Mouse (Mus musculus): ENCODE measurements around the gene Aptx.

DNA sequence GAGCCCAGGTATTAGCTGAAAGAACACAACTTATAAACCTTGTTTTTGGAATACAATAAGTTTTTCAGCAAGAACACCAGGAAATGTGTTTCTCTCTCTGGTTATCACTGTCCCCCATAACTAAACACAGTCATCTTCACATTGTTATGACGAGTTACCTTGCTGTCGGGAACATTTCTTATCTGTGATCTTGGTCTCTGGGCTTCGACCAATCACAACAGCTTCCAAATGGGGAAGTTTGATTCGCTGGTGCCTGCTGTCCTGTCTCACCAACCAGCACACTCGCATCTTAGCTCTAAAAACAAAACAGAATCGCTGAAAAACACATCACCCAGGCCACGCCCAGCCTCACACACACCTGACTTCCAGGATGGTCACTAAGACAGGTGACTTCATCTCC lies 5.9 kb downstream of the Aptx start:
- no peak for TF ChIP-seq POLR2A (IDR thresholded peaks at IDR 0.05; ENCODE audit: low read depth, low read length)
- TF ChIP-seq CTCF (IDR thresholded peaks at IDR 0.05; ENCODE audit: extremely low read depth, insufficient read depth, insufficient read length, insufficient replicate concordance), result no peak

Data from spleen, adult 2 months (tissue).